Mouse (Mus musculus) embryonic facial prominence, embryonic 14.5 days (tissue): ENCODE measurements around the gene Pcp4l1. TPM values are rescaled to one million over a fixed set of nuclear protein-coding genes. Genes with fewer than 3 reads are reported as not detected.
"Not testable (repeated sequence)": the region's sequence is repeated elsewhere in the genome, so short reads cannot be mapped to it uniquely, and the experiment has no call there.

Source experiments
- ATAC-seq: fragments of 200-750 bp; cut with Nextera tagmentation; 2 replicates; pipeline ENCODE4 v1.8.0; 2017; ENCODE audit warnings: low read depth, moderate number of reproducible peaks, moderate TSS enrichment
- DNase-seq: peaks from one replicate; pipeline ENCODE4 v3.0.0-alpha.2; 2015; ENCODE audit warnings: low spot score
- H3K27ac ChIP-seq: fragments of 300-500 bp; sonication (generic); replicated peaks from 2 replicates; pipeline ENCODE4 v1.5.1; 2014; ENCODE audit warnings: low read depth, mild to moderate bottlenecking, low read length, moderate library complexity
- H3K27me3 ChIP-seq: fragments of 300-500 bp; sonication (generic); replicated peaks from 2 replicates; pipeline ENCODE4 v1.6.1; 2014; ENCODE audit warnings: low read length; ENCODE audit not compliant: control insufficient read depth, insufficient read depth
- H3K36me3 ChIP-seq: fragments of 300-500 bp; sonication (generic); 2 replicates; pipeline ENCODE4 v1.6.1; 2014; ENCODE audit warnings: low read length, mixed read lengths; ENCODE audit not compliant: control insufficient read depth, insufficient read depth
- H3K4me1 ChIP-seq: fragments of 300-500 bp; sonication (generic); 2 replicates; pipeline ENCODE4 v1.6.1; 2014; ENCODE audit warnings: antibody characterized with exemption, low read length; ENCODE audit not compliant: control insufficient read depth, insufficient read depth
- H3K4me2 ChIP-seq: fragments of 300-500 bp; sonication (generic); 2 replicates; pipeline ENCODE4 v1.6.1; 2014; ENCODE audit warnings: low read depth, mild to moderate bottlenecking, low read length, moderate library complexity, mixed read lengths
- H3K4me3 ChIP-seq: fragments of 300-500 bp; sonication (generic); 2 replicates; pipeline ENCODE4 v1.5.1; 2014; ENCODE audit warnings: low read depth, mild to moderate bottlenecking, low read length
- H3K9ac ChIP-seq: fragments of 300-500 bp; sonication (generic); 2 replicates; pipeline ENCODE4 v1.6.1; 2014; ENCODE audit warnings: low read depth, mild to moderate bottlenecking, low read length, moderate library complexity, mixed read lengths
- H3K9me3 ChIP-seq: fragments of 300-500 bp; sonication (generic); 2 replicates; pipeline ENCODE4 v1.6.1; 2016; ENCODE audit warnings: low read length; ENCODE audit not compliant: control insufficient read depth
- WGBS: fragments of 180-500 bp; shearing (Covaris S2); extraction: QIAGEN DNeasy Blood & Tissue Kit; methylation state at CpG from one replicate; pipeline ENCODE4 v1.1.7; 2014; 5-methylcytosine and 5-hydroxymethylcytosine counted together
- polyA plus RNA-seq: library from polyadenylated mRNA; unstranded; fragments of >200 nt; fragmentation: Nextera tagmentation; extraction: Ambion mirVana; gene quantifications from 2 replicates; pipeline ENCODE4 v1.2.1, GENCODE M21; 2014

The Pcp4l1 gene
- polyA plus RNA-seq, 1 experiment from 2014 or later: 14.7 TPM

GRCm38 (mm10) chr1:171150838-171151391, 45.2 kb downstream of the Pcp4l1 start:
- Histone ChIP-seq H3K9ac (peak overlapping the region; percentile 68), H3K4me3 (peak overlapping the region; percentile 84), H3K36me3 (peaks cover 5% of the 10 kb centered on the region; the same call in 1 of the 2 replicates), H3K9me3 (no peaks in the 10 kb centered on the region), H3K4me1 (peaks cover 19% of the 10 kb centered on the region), H3K27ac (peak overlapping the region; percentile 91), H3K27me3 (no peaks in the 10 kb centered on the region), H3K4me2 (peak overlapping the region; percentile 66)
- ATAC-seq: peak; percentile 12; the same call in 1 of the 2 replicates
- 4% methylated on average over 18 of the region's 18 CpGs for WGBS
- peak; percentile 38 for DNase-seq

GRCm38 (mm10) chr1:171149974-171150760, 45.9 kb downstream of the Pcp4l1 start, which contains the start of the genes Sdhc and Mpz:
Sdhc (minus strand) TSS chr1:171150603.
Mpz (plus strand) TSS chr1:171150711.
- peak within 1 kb of the TSS; percentile 91 for H3K9ac ChIP-seq
- H3K9me3 ChIP-seq: no peaks in the 10 kb centered on the region
- H3K4me3 ChIP-seq: peak within 1 kb of the TSS; percentile 84
- DNase-seq (peak; percentile 96), ATAC-seq (peak; percentile 95)
- H3K4me1 ChIP-seq: peaks cover 19% of the 10 kb centered on the region
- peak within 1 kb of the TSS; percentile 91 for H3K27ac ChIP-seq
- peaks cover 8% of the 10 kb centered on the region; the same call in 1 of the 2 replicates for H3K36me3 ChIP-seq
- no peaks in the 10 kb centered on the region for H3K27me3 ChIP-seq
- peak within 1 kb of the TSS; percentile 66 for H3K4me2 ChIP-seq
- 0% methylated on average over 23 of the region's 34 CpGs for WGBS

GRCm38 (mm10) chr1:171142981-171143380, 53.1 kb downstream of the Pcp4l1 start:
- WGBS: 85% methylated on average over 9 of the region's 11 CpGs
- H3K4me3 ChIP-seq, DNase-seq, ATAC-seq, H3K4me2 ChIP-seq, H3K27me3 ChIP-seq, H3K27ac ChIP-seq, H3K4me1 ChIP-seq, H3K9me3 ChIP-seq, H3K9ac ChIP-seq: not testable (repeated sequence)
- H3K36me3 ChIP-seq: peaks cover 70% of the 10 kb centered on the region

- 90% methylated on average over 8 of the region's 8 CpGs for WGBS
- not testable (repeated sequence) for H3K27ac ChIP-seq, H3K9me3 ChIP-seq, ATAC-seq, H3K4me1 ChIP-seq, H3K9ac ChIP-seq, DNase-seq, H3K4me2 ChIP-seq, H3K27me3 ChIP-seq, H3K4me3 ChIP-seq
- peaks cover 85% of the 10 kb centered on the region for H3K36me3 ChIP-seq
Measured at GRCm38 (mm10) chr1:171137486-171138155, 58.4 kb downstream of the Pcp4l1 start.

DNA sequence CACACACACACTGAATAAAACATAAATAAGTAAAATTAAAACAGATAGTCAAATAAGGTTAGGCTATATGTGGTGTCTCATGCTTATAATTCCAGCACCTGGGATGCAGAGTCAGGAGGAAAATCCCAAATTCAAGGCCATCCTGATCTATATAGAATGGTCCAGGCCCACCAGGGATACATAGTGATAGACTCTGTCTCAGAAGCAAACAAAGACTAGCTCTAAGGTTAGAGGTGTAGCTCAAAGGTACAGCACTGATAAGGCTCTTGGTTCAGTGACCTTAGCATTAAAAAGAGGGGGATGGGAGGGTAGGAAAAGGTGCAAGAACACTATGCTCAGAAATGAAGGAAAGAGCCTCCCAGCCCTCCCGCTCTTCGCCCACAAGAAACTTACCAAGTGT, 60.5 kb downstream of the Pcp4l1 start:
- no peak overlapping the region for H3K4me3 ChIP-seq
- no peak overlapping the region for H3K9ac ChIP-seq
- no peaks in the 10 kb centered on the region for H3K4me1 ChIP-seq
- WGBS: 94% methylated on average over 2 of the region's 2 CpGs
- no peaks in the 10 kb centered on the region for H3K9me3 ChIP-seq
- ATAC-seq (no peak), DNase-seq (no peak)
- no peaks in the 10 kb centered on the region for H3K27me3 ChIP-seq
- no peak overlapping the region for H3K4me2 ChIP-seq
- no peak overlapping the region for H3K27ac ChIP-seq
- peaks cover 76% of the 10 kb centered on the region for H3K36me3 ChIP-seq

DNA sequence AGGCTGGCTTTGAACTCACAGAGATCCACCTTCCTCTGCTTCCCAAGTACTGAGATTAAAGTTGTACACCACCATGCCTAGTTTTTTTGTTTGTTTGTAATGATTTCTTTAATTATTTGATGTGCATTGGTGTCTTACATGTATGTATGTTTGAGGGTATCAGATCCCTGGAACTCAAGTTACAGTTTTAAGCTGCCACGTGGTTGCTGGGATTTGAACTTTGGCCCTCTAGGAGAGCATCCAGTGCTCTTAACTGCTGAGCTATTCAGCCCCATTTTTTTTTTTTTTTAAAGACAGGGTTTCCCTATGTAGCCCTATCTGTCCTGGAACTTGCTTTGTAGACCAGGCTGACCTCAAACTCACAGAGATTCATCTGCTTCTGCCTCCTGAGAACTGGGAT, 65.1 kb downstream of the Pcp4l1 start:
- no peak for DNase-seq
- Histone ChIP-seq H3K4me3 (no peak overlapping the region), H3K9ac (no peak overlapping the region), H3K27me3 (no peaks in the 10 kb centered on the region), H3K4me2 (no peak overlapping the region), H3K36me3 (peaks cover 67% of the 10 kb centered on the region), H3K27ac (no peak overlapping the region), H3K4me1 (no peaks in the 10 kb centered on the region), H3K9me3 (no peaks in the 10 kb centered on the region)
- WGBS: 71% methylated on average over 1 of the region's 1 CpGs
- no peak for ATAC-seq

- no peaks in the 10 kb centered on the region for H3K27me3 ChIP-seq
- no peaks in the 10 kb centered on the region for H3K9me3 ChIP-seq
- no peak for DNase-seq
- no peak overlapping the region for H3K27ac ChIP-seq
- H3K36me3 ChIP-seq: peaks cover 50% of the 10 kb centered on the region
- peak; percentile 44; the same call in 1 of the 2 replicates for ATAC-seq
- H3K4me1 ChIP-seq: no peaks in the 10 kb centered on the region
- no peak overlapping the region for H3K9ac ChIP-seq
- H3K4me2 ChIP-seq: no peak overlapping the region
- H3K4me3 ChIP-seq: no peak overlapping the region
- WGBS: 53% methylated on average over 7 of the region's 7 CpGs
Measured at GRCm38 (mm10) chr1:171129251-171129650, 66.8 kb downstream of the Pcp4l1 start.

GRCm38 (mm10) chr1:171124398-171124797, 71.7 kb downstream of the Pcp4l1 start:
- Histone ChIP-seq H3K9me3 (no peaks in the 10 kb centered on the region), H3K36me3 (peaks cover 16% of the 10 kb centered on the region), H3K9ac (no peak overlapping the region), H3K27me3 (no peaks in the 10 kb centered on the region), H3K27ac (no peak overlapping the region), H3K4me2 (no peak overlapping the region), H3K4me1 (no peaks in the 10 kb centered on the region), H3K4me3 (no peak overlapping the region)
- 92% methylated on average over 5 of the region's 5 CpGs for WGBS
- no peak for ATAC-seq
- no peak for DNase-seq
